Mouse (Mus musculus): ENCODE measurements around the gene Rhog. TPM values are rescaled to one million over a fixed set of nuclear protein-coding genes. Genes with fewer than 3 reads are reported as not detected.

Rhog gene
- total RNA-seq, 2 experiments from 2014 or later: 57.3 to 290 TPM

- ATAC-seq (replicated peaks; ENCODE audit: poor library complexity, severe bottlenecking): no peak
Measured at GRCm38 (mm10) chr7:102223883-102224738, 31.7 kb downstream of the Rhog start.

GRCm38 (mm10) chr7:102222830-102223556 lies 32.9 kb downstream of the Rhog start:
- ATAC-seq (replicated peaks; ENCODE audit: poor library complexity, severe bottlenecking): peak; percentile 92

DNA sequence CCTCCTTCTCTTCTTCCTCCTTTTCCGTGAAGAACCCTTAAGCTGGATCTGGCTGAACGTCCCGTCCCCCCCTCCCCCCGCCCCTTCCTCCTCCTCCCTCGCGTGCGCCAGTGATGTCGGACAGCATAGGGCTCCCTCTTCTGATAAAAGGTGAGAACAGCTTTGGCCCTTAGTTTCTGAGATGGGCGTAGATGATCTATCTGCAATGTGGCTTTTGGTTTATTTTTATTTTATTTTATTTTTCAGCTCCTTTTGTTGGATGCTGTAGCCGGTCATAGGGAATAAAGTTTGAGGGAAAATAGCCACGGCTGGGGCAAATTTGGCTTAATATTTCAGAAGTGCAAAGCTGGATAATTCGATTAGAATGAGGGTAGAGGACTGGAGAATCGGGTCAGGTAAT lies 33.5 kb downstream of the Rhog start:
- peak; percentile 86 for ATAC-seq (replicated peaks; ENCODE audit: poor library complexity, severe bottlenecking)

DNA sequence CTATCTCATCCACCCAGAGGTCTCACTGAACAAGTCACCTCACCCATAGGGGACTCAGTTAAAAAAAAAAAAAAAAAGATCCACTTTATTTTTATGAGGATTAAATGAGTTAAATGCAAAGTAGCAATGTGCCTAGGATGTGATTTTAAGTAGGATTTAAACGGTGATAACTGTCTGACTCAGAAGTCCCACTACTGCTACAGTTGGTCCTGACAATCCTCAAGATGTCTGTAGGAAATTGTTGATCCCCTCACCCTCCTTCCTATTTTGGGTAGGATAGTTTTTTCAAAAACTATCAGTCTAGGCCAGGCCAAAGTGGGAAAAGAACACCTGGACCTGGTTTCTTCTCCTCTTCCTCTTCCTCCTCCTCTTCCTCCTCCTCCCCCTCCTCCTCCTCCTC lies 34.0 kb downstream of the Rhog start:
- ATAC-seq (replicated peaks; ENCODE audit: poor library complexity, severe bottlenecking): no peak

DNA sequence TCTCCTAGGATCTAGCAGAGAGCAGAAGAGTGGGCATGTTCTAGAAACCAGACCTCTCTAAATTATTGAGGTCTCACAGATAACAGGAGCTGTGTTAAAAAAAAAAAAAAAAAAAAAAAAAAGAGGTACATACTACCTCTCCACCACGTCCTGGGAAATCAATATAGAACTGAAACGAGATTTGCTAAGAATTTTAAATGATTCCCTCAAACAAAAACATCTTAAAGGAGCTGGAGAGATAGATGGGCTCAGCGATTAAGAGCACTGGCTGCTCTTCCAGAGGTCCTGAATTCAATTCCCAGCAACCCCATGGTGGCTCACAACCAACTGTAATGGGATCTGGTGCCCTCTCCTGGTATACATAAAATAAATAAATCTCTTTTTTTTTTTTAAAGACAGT lies 44.8 kb downstream of the Rhog start:
- no peak for ATAC-seq (replicated peaks; ENCODE audit: poor library complexity, severe bottlenecking)

- ATAC-seq (replicated peaks; ENCODE audit: poor library complexity, severe bottlenecking): peak; percentile 91
Measured at GRCm38 (mm10) chr7:102209756-102210721, 45.8 kb downstream of the Rhog start, which contains the start of the genes Nup98 and Pgap2. Nup98 (minus strand) TSS chr7:102210176. Pgap2 (plus strand) TSS chr7:102210208.

DNA sequence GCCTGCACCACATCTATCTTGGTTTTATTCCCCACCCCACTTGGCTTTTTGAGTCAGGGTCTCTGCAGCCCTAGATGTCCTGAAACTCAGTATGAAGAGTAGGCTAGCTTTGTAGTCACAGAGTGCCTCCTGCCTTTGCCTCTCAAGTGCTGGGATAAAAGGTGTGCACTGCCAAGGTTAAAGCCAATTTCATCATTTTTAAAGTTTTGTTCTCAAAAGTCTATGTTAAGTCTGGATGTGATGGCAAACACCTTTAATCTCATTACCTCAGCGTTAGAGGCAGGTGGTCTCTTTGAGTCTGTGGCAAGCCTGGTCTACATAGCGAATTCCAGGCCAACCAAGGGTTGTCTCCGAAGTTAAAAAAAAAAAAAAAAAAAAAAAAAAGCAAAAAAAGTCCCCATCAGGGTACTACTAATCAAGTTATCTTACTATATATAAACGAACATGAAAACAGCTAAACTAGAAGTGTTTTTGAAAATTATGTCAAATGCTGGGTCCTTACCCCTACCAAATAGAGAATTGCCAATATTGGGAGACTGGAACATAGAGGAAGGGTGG lies 47.0 kb downstream of the Rhog start:
- ATAC-seq (replicated peaks; ENCODE audit: poor library complexity, severe bottlenecking): no peak

DNA sequence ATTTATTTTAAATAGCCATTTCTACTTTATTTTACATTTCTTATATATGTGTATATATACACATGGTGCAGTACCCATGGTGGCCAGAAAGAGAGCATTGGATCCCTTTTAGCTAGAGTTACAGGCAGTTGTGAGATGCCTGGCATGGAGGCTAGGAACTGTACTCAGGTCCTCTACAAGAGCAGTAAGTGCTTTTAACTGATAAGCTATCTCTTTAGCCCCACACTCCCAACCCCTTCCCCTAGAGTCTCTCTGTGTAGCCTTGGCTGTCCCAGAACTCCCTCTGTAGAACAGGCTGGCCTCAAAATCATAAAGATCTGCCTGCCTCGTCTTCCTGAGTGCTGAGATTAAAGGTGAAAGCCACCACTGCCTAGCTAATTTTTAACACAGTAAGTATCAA lies 50.2 kb downstream of the Rhog start:
- no peak for ATAC-seq (replicated peaks; ENCODE audit: poor library complexity, severe bottlenecking)

- ATAC-seq (replicated peaks; ENCODE audit: poor library complexity, severe bottlenecking): peak; percentile 79
Measured at GRCm38 (mm10) chr7:102204296-102204857, 51.5 kb downstream of the Rhog start.

DNA sequence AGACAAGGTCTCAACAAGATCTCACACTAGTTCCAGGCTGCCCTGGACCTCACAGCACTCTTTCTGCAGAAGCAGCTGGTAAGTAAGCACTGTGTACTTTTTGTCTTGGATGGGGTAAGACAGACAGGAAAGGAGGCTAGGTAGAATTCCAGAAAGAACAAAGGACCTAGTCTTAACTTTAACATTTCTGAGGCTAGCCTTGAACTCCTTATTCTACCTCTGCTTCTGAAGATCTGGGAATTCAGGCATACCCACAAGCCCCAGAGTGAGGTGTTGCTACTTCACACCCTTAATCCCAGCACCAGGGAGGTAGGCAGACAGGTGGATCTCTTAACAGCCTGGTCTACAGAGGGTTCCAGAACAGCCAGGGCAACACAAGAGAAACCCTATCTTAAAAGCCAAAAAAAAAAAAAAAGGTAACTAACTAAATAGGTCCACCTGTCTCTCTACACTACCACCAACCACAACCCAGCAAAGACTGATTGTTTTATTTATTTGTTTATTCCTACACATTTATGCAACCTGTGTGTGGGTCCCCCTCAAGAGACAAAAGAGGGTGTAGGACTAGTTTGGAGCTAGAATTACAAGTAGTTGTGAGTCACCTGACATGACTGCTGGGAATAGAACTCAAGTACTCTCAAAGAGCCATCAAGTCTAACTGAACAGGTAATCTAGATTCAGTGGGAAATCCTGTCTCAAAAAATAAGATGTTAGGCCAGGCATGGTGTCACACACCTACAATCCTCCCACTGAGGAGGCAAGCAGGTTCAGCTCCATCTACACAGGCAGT lies 54.7 kb downstream of the Rhog start:
- ATAC-seq (replicated peaks; ENCODE audit: poor library complexity, severe bottlenecking): no peak

GRCm38 (mm10) chr7:102200576-102200975 lies 55.3 kb downstream of the Rhog start:
- ATAC-seq (replicated peaks; ENCODE audit: poor library complexity, severe bottlenecking): no peak

DNA sequence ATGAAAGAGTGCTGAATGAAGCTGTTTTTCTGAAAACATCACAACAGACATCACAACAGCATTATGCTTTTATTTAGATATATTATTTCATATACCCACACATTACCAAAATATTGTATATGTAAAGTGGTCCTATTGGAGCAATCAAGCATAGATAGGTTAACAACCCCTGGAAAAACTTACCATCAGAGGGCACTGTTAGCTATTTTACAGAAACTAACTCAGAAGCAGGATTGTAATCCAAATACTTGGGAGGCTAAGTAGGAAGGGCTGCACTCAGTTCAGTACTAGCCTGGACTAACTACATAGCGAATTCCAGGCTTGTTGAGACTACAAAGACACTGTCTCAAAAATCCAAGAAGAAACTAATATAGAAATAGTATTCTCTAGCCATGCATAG lies 63.5 kb downstream of the Rhog start:
- ATAC-seq (replicated peaks; ENCODE audit: poor library complexity, severe bottlenecking): no peak

Other genes with a start within 250 kb of the Rhog start
- 5.8 and 12.6 TPM in 2 replicates for gene Il18bp, start 237.4 kb downstream of the Rhog start, total RNA-seq (2014; fragmentation: Nextera tagmentation)
- gene Il18bp, start 237.4 kb downstream of the Rhog start, total RNA-seq (2017): 1.1 and 3.7 TPM in 2 replicates
- 11.2 and 13.2 TPM in 2 replicates for gene Rnf121, start 190.6 kb downstream of the Rhog start, total RNA-seq (2014; fragmentation: Nextera tagmentation)
- gene Rnf121, start 190.6 kb downstream of the Rhog start, total RNA-seq (2017): 12.0 and 13.1 TPM in 2 replicates
- gene Xndc1, start 190.5 kb downstream of the Rhog start, total RNA-seq (2014; fragmentation: Nextera tagmentation): 56.6 and 64.4 TPM in 2 replicates
- gene Xndc1, start 190.5 kb downstream of the Rhog start, total RNA-seq (2017): 17.0 and 23.2 TPM in 2 replicates
- gene Xntrpc, start 190.3 kb downstream of the Rhog start, total RNA-seq (2014; fragmentation: Nextera tagmentation): 1.8 and 3.4 TPM in 2 replicates
- gene Xntrpc, start 190.3 kb downstream of the Rhog start, total RNA-seq (2017): 1.5 and 2.3 TPM in 2 replicates
- not detected in 2 replicates for gene Trpc2, start 172.9 kb downstream of the Rhog start, total RNA-seq (2014; fragmentation: Nextera tagmentation)
- not detected in 2 replicates for gene Trpc2, start 172.9 kb downstream of the Rhog start, total RNA-seq (2017)
- not detected in 2 replicates for gene Art1, start 154.3 kb downstream of the Rhog start, total RNA-seq (2014; fragmentation: Nextera tagmentation)
- gene Art1, start 154.3 kb downstream of the Rhog start, total RNA-seq (2017): 0.67 TPM in 1 of 2 replicates, not detected in the other
- 1.9 TPM in 1 of 2 replicates, not detected in the other for gene Art5, start 146.6 kb downstream of the Rhog start, total RNA-seq (2014; fragmentation: Nextera tagmentation)
- not detected in 2 replicates for gene Art5, start 146.6 kb downstream of the Rhog start, total RNA-seq (2017)
- gene Chrna10, start 139.2 kb downstream of the Rhog start, total RNA-seq (2014; fragmentation: Nextera tagmentation): not detected in 2 replicates
- gene Chrna10, start 139.2 kb downstream of the Rhog start, total RNA-seq (2017): not detected in 2 replicates
- gene Nup98, start 45.9 kb downstream of the Rhog start, total RNA-seq (2014; fragmentation: Nextera tagmentation): 59.8 and 78.4 TPM in 2 replicates
- gene Nup98, start 45.9 kb downstream of the Rhog start, total RNA-seq (2017): 42.2 and 45.3 TPM in 2 replicates
- 62.0 and 85.6 TPM in 2 replicates for gene Pgap2, start 45.8 kb downstream of the Rhog start, total RNA-seq (2014; fragmentation: Nextera tagmentation)
- gene Pgap2, start 45.8 kb downstream of the Rhog start, total RNA-seq (2017): 47.1 and 48.4 TPM in 2 replicates
- 30.5 and 48.2 TPM in 2 replicates for gene Stim1, start 11.8 kb upstream of the Rhog start, total RNA-seq (2014; fragmentation: Nextera tagmentation)
- 22.9 and 28.3 TPM in 2 replicates for gene Stim1, start 11.8 kb upstream of the Rhog start, total RNA-seq (2017)
- gene Rrm1, start 185.6 kb upstream of the Rhog start, total RNA-seq (2014; fragmentation: Nextera tagmentation): 171 and 252 TPM in 2 replicates
- 642 and 757 TPM in 2 replicates for gene Rrm1, start 185.6 kb upstream of the Rhog start, total RNA-seq (2017)
- not detected in 2 replicates for gene Olfr543, start 225.6 kb upstream of the Rhog start, total RNA-seq (2014; fragmentation: Nextera tagmentation)
- gene Olfr543, start 225.6 kb upstream of the Rhog start, total RNA-seq (2017): not detected in 2 replicates
- not detected in 2 replicates for gene Olfr544, start 232.3 kb upstream of the Rhog start, total RNA-seq (2014; fragmentation: Nextera tagmentation)
- not detected in 2 replicates for gene Olfr544, start 232.3 kb upstream of the Rhog start, total RNA-seq (2017)
- not detected in 2 replicates for gene Olfr545, start 243.5 kb upstream of the Rhog start, total RNA-seq (2014; fragmentation: Nextera tagmentation)
- gene Olfr545, start 243.5 kb upstream of the Rhog start, total RNA-seq (2017): not detected in 2 replicates